Mouse (Mus musculus): ENCODE measurements around the gene Daglb. TPM values are rescaled to one million over a fixed set of nuclear protein-coding genes. Genes with fewer than 3 reads are reported as not detected.

Daglb gene
- polyA plus RNA-seq, 1 experiment from 2014 or later = 9.0 TPM

DNA sequence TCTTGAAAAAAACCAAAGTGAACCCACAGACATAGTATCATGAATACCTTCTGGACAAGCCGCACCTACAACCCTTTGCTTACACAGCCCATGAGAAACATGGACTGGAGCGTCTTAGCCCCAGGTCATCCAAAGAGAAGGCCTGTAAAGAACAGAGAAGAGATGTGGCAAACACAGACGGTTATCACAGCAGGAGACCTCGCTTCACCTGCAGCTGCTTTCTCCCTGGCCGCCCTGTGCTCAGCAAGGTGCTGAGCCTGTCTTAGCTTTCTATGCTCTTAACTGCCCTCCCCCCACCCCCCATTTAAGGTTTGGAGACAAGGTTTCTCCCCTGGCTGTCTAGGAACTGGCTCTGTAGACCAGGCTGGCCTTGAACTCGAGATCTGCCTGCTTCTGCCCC, 90.8 kb downstream of the Daglb start:
- H3K9ac ChIP-seq (replicated peaks; ENCODE audit: low read depth, low read length) = no peak overlapping the region
- H3K9me3 ChIP-seq (ENCODE audit: control insufficient read depth, low read depth, low read length) = no peaks in the 10 kb centered on the region
- H3K4me2 ChIP-seq (replicated peaks; ENCODE audit: low read depth, low read length) = no peak overlapping the region
- 78% methylated on average over 6 of the region's 6 CpGs for WGBS
- H3K4me3 ChIP-seq (ENCODE audit: low read depth, low read length) = no peak overlapping the region
- H3K36me3 ChIP-seq (ENCODE audit: control insufficient read depth, insufficient read depth, low read length) = no peaks in the 10 kb centered on the region
- no peaks in the 10 kb centered on the region for H3K27me3 ChIP-seq (ENCODE audit: control insufficient read depth, insufficient read depth, low read length)
- ATAC-seq (ENCODE audit: insufficient number of reproducible peaks, insufficient read depth, low FRiP score, low read depth) = no peak
- H3K4me1 ChIP-seq (ENCODE audit: control insufficient read depth, insufficient read depth, low read length) = no peaks in the 10 kb centered on the region
- no peak overlapping the region for H3K27ac ChIP-seq (ENCODE audit: low read length)

Other genes with a start within 250 kb of the Daglb start
- not detected in 2 replicates for gene Spdye4a, start 237.7 kb upstream of the Daglb start, polyA plus RNA-seq (2014; fragmentation: Nextera tagmentation; extraction: Ambion mirVana)
- gene Zfp12, start 229.4 kb upstream of the Daglb start, polyA plus RNA-seq (2014; fragmentation: Nextera tagmentation; extraction: Ambion mirVana) = 15.9 and 19.3 TPM in 2 replicates
- 1.5 and 1.7 TPM in 2 replicates for gene Zfp316, start 194.6 kb upstream of the Daglb start, polyA plus RNA-seq (2014; fragmentation: Nextera tagmentation; extraction: Ambion mirVana)
- gene Zfp853, start 171.0 kb upstream of the Daglb start, polyA plus RNA-seq (2014; fragmentation: Nextera tagmentation; extraction: Ambion mirVana) = 0.12 and 0.24 TPM in 2 replicates
- gene E130309D02Rik, start 149.2 kb upstream of the Daglb start, polyA plus RNA-seq (2014; fragmentation: Nextera tagmentation; extraction: Ambion mirVana) = 26.0 and 28.8 TPM in 2 replicates
- gene Zdhhc4, start 135.3 kb upstream of the Daglb start, polyA plus RNA-seq (2014; fragmentation: Nextera tagmentation; extraction: Ambion mirVana) = 76.2 and 83.4 TPM in 2 replicates
- gene Grid2ip, start 107.2 kb upstream of the Daglb start, polyA plus RNA-seq (2014; fragmentation: Nextera tagmentation; extraction: Ambion mirVana) = 1.3 and 2.0 TPM in 2 replicates
- 387 and 412 TPM in 2 replicates for gene Kdelr2, start 60.7 kb upstream of the Daglb start, polyA plus RNA-seq (2014; fragmentation: Nextera tagmentation; extraction: Ambion mirVana)
- gene Rac1, start 63.5 kb downstream of the Daglb start, polyA plus RNA-seq (2014; fragmentation: Nextera tagmentation; extraction: Ambion mirVana) = 468 and 518 TPM in 2 replicates
- 50.9 and 52.6 TPM in 2 replicates for gene Cyth3, start 157.9 kb downstream of the Daglb start, polyA plus RNA-seq (2014; fragmentation: Nextera tagmentation; extraction: Ambion mirVana)

All from stomach, embryonic 14.5 days (tissue).